Mouse (Mus musculus): Measurements from ENCODE around the gene Wwc1. TPM values are rescaled to one million over a fixed set of nuclear protein-coding genes. Genes with fewer than 3 reads are reported as not detected.
A peak's percentile ranks its signal among the peaks of the same experiment; 100 is the strongest.

Wwc1 gene
- polyA plus RNA-seq, 1 experiment from 2014 or later = 2.9 TPM

GRCm38 (mm10) chr11:35837156-35838126 lies 142.9 kb downstream of the Wwc1 start:
- Histone ChIP-seq H3K4me2 (peak overlapping the region; percentile 66), H3K36me3 (ENCODE audit: control insufficient read depth, insufficient read depth, low read length) (no peaks in the 10 kb centered on the region), H3K4me1 (ENCODE audit: control insufficient read depth, insufficient read depth, low read length) (peaks cover 11% of the 10 kb centered on the region), H3K27me3 (ENCODE audit: control insufficient read depth, insufficient read depth, low read length) (no peaks in the 10 kb centered on the region), H3K9me3 (replicated peaks; ENCODE audit: control insufficient read depth, low read length) (no peaks in the 10 kb centered on the region), H3K9ac (ENCODE audit: low read depth, low read length) (peak overlapping the region; percentile 43; the same call in 1 of the 2 replicates), H3K27ac (ENCODE audit: low read depth, low read length) (no peak overlapping the region; the same call in 1 of the 2 replicates), H3K4me3 (ENCODE audit: low read depth, low read length) (no peak overlapping the region; the same call in 1 of the 2 replicates)
- ATAC-seq (replicated peaks; ENCODE audit: insufficient number of reproducible peaks, low FRiP score, low TSS enrichment) = no peak
- 67% methylated on average over 5 of the region's 5 CpGs for WGBS (ENCODE audit: insufficient replicate concordance)

- Histone ChIP-seq H3K4me2 (peak within 1 kb of the TSS; percentile 78), H3K4me1 (ENCODE audit: control insufficient read depth, insufficient read depth, low read length) (peaks cover 11% of the 10 kb centered on the region), H3K27me3 (ENCODE audit: control insufficient read depth, insufficient read depth, low read length) (no peaks in the 10 kb centered on the region), H3K9me3 (replicated peaks; ENCODE audit: control insufficient read depth, low read length) (no peaks in the 10 kb centered on the region), H3K27ac (ENCODE audit: low read depth, low read length) (peak within 1 kb of the TSS; percentile 41; the same call in 1 of the 2 replicates), H3K36me3 (ENCODE audit: control insufficient read depth, insufficient read depth, low read length) (peaks cover 16% of the 10 kb centered on the region), H3K4me3 (ENCODE audit: low read depth, low read length) (peak within 1 kb of the TSS; percentile 99), H3K9ac (ENCODE audit: low read depth, low read length) (peak within 1 kb of the TSS; percentile 94)
- peak; percentile 77 for ATAC-seq (replicated peaks; ENCODE audit: insufficient number of reproducible peaks, low FRiP score, low TSS enrichment)
- 1% methylated on average over 46 of the region's 46 CpGs for WGBS (ENCODE audit: insufficient replicate concordance)
Measured at GRCm38 (mm10) chr11:35834022-35834760, 146.1 kb downstream of the Wwc1 start, which contains the start of gene Rars. Rars (minus strand) TSS chr11:35834506.

- Histone ChIP-seq H3K9ac (ENCODE audit: low read depth, low read length) (peak overlapping the region; percentile 94; the same call in 1 of the 2 replicates), H3K4me3 (ENCODE audit: low read depth, low read length) (peak overlapping the region; percentile 99), H3K27me3 (ENCODE audit: control insufficient read depth, insufficient read depth, low read length) (no peaks in the 10 kb centered on the region), H3K4me2 (peak overlapping the region; percentile 78), H3K4me1 (ENCODE audit: control insufficient read depth, insufficient read depth, low read length) (peaks cover 11% of the 10 kb centered on the region), H3K27ac (ENCODE audit: low read depth, low read length) (no peak overlapping the region), H3K36me3 (ENCODE audit: control insufficient read depth, insufficient read depth, low read length) (peaks cover 16% of the 10 kb centered on the region), H3K9me3 (replicated peaks; ENCODE audit: control insufficient read depth, low read length) (no peaks in the 10 kb centered on the region)
- 78% methylated on average over 6 of the region's 6 CpGs for WGBS (ENCODE audit: insufficient replicate concordance)
- no peak for ATAC-seq (replicated peaks; ENCODE audit: insufficient number of reproducible peaks, low FRiP score, low TSS enrichment)
Measured at GRCm38 (mm10) chr11:35833270-35833669, 147.1 kb downstream of the Wwc1 start.

GRCm38 (mm10) chr11:35832139-35832538 lies 148.2 kb downstream of the Wwc1 start:
- ATAC-seq (replicated peaks; ENCODE audit: insufficient number of reproducible peaks, low FRiP score, low TSS enrichment) = no peak
- no peak overlapping the region for H3K9ac ChIP-seq (ENCODE audit: low read depth, low read length)
- H3K4me2 ChIP-seq = no peak overlapping the region; the same call in 1 of the 2 replicates
- no peaks in the 10 kb centered on the region for H3K9me3 ChIP-seq (replicated peaks; ENCODE audit: control insufficient read depth, low read length)
- H3K4me3 ChIP-seq (ENCODE audit: low read depth, low read length) = no peak overlapping the region
- H3K27me3 ChIP-seq (ENCODE audit: control insufficient read depth, insufficient read depth, low read length) = no peaks in the 10 kb centered on the region
- H3K36me3 ChIP-seq (ENCODE audit: control insufficient read depth, insufficient read depth, low read length) = peaks cover 18% of the 10 kb centered on the region
- WGBS (ENCODE audit: insufficient replicate concordance) = 39% methylated on average over 4 of the region's 4 CpGs
- H3K27ac ChIP-seq (ENCODE audit: low read depth, low read length) = no peak overlapping the region
- peaks cover 7% of the 10 kb centered on the region; the same call in 1 of the 2 replicates for H3K4me1 ChIP-seq (ENCODE audit: control insufficient read depth, insufficient read depth, low read length)

GRCm38 (mm10) chr11:35827714-35828113 lies 152.6 kb downstream of the Wwc1 start:
- no peak overlapping the region for H3K27ac ChIP-seq (ENCODE audit: low read depth, low read length)
- no peak overlapping the region for H3K4me3 ChIP-seq (ENCODE audit: low read depth, low read length)
- H3K4me2 ChIP-seq = no peak overlapping the region
- peaks cover 39% of the 10 kb centered on the region for H3K36me3 ChIP-seq (ENCODE audit: control insufficient read depth, insufficient read depth, low read length)
- H3K27me3 ChIP-seq (ENCODE audit: control insufficient read depth, insufficient read depth, low read length) = no peaks in the 10 kb centered on the region
- H3K9ac ChIP-seq (ENCODE audit: low read depth, low read length) = no peak overlapping the region
- WGBS (ENCODE audit: insufficient replicate concordance) = 87% methylated on average over 6 of the region's 6 CpGs
- no peak for ATAC-seq (replicated peaks; ENCODE audit: insufficient number of reproducible peaks, low FRiP score, low TSS enrichment)
- no peaks in the 10 kb centered on the region for H3K4me1 ChIP-seq (ENCODE audit: control insufficient read depth, insufficient read depth, low read length)
- no peaks in the 10 kb centered on the region for H3K9me3 ChIP-seq (replicated peaks; ENCODE audit: control insufficient read depth, low read length)

- Histone ChIP-seq H3K4me1 (ENCODE audit: control insufficient read depth, insufficient read depth, low read length) (no peaks in the 10 kb centered on the region), H3K36me3 (ENCODE audit: control insufficient read depth, insufficient read depth, low read length) (peaks cover 42% of the 10 kb centered on the region), H3K4me3 (ENCODE audit: low read depth, low read length) (no peak overlapping the region), H3K9ac (ENCODE audit: low read depth, low read length) (no peak overlapping the region), H3K27me3 (ENCODE audit: control insufficient read depth, insufficient read depth, low read length) (no peaks in the 10 kb centered on the region), H3K9me3 (replicated peaks; ENCODE audit: control insufficient read depth, low read length) (no peaks in the 10 kb centered on the region), H3K27ac (ENCODE audit: low read depth, low read length) (no peak overlapping the region), H3K4me2 (no peak overlapping the region)
- 85% methylated on average over 12 of the region's 12 CpGs for WGBS (ENCODE audit: insufficient replicate concordance)
- ATAC-seq (replicated peaks; ENCODE audit: insufficient number of reproducible peaks, low FRiP score, low TSS enrichment) = no peak
Measured at GRCm38 (mm10) chr11:35816316-35816715, 164.0 kb downstream of the Wwc1 start.

GRCm38 (mm10) chr11:35811458-35811857 lies 168.9 kb downstream of the Wwc1 start:
- 84% methylated on average over 10 of the region's 10 CpGs for WGBS (ENCODE audit: insufficient replicate concordance)
- H3K27me3 ChIP-seq (ENCODE audit: control insufficient read depth, insufficient read depth, low read length) = no peaks in the 10 kb centered on the region
- peaks cover 48% of the 10 kb centered on the region for H3K36me3 ChIP-seq (ENCODE audit: control insufficient read depth, insufficient read depth, low read length)

GRCm38 (mm10) chr11:35801332-35801731 lies 179.0 kb downstream of the Wwc1 start:
- H3K4me2 ChIP-seq = no peak overlapping the region
- ATAC-seq (replicated peaks; ENCODE audit: insufficient number of reproducible peaks, low FRiP score, low TSS enrichment) = no peak
- H3K4me1 ChIP-seq (ENCODE audit: control insufficient read depth, insufficient read depth, low read length) = peaks cover 8% of the 10 kb centered on the region; the same call in 1 of the 2 replicates
- H3K4me3 ChIP-seq (ENCODE audit: low read depth, low read length) = no peak overlapping the region
- H3K27me3 ChIP-seq (ENCODE audit: control insufficient read depth, insufficient read depth, low read length) = peaks cover 34% of the 10 kb centered on the region
- H3K27ac ChIP-seq (ENCODE audit: low read depth, low read length) = no peak overlapping the region
- no peaks in the 10 kb centered on the region for H3K9me3 ChIP-seq (replicated peaks; ENCODE audit: control insufficient read depth, low read length)
- 72% methylated on average over 5 of the region's 5 CpGs for WGBS (ENCODE audit: insufficient replicate concordance)
- no peak overlapping the region for H3K9ac ChIP-seq (ENCODE audit: low read depth, low read length)
- H3K36me3 ChIP-seq (ENCODE audit: control insufficient read depth, insufficient read depth, low read length) = no peaks in the 10 kb centered on the region

More at GRCm38 (mm10) chr11:35811458-35811857, 168.9 kb downstream of the Wwc1 start:
- ATAC-seq (replicated peaks; ENCODE audit: insufficient number of reproducible peaks, low FRiP score, low TSS enrichment) = no peak
- H3K9me3 ChIP-seq (replicated peaks; ENCODE audit: control insufficient read depth, low read length) = no peaks in the 10 kb centered on the region
- H3K27ac ChIP-seq (ENCODE audit: low read depth, low read length) = no peak overlapping the region
- no peaks in the 10 kb centered on the region for H3K4me1 ChIP-seq (ENCODE audit: control insufficient read depth, insufficient read depth, low read length)
- no peak overlapping the region for H3K4me3 ChIP-seq (ENCODE audit: low read depth, low read length)
- H3K9ac ChIP-seq (ENCODE audit: low read depth, low read length) = no peak overlapping the region
- no peak overlapping the region for H3K4me2 ChIP-seq

Measured in heart, embryonic 11.5 days (tissue).